Mouse (Mus musculus) MEL (cell line): ENCODE results near the gene Usp39.

Experiments used
- CHD1 ChIP-seq: IDR thresholded peaks from 2 replicates; pipeline ENCODE4 v1.6.1; 2012; ENCODE audit warnings: low read depth, mild to moderate bottlenecking, inconsistent platforms, low read length, improper control_type of control experiment
- CTCF ChIP-seq, 3 experiments: IDR thresholded peaks in 2 of 3; conservative IDR thresholded peaks in 1 of 3; 2 replicates each; pipeline ENCODE4 v1.5.1; 2011 to 2012; ENCODE audit warnings: low read length in 3 of 3, low read depth in 2 of 3, mild to moderate bottlenecking in 2 of 3, improper control_type of control experiment in 1 of 3, inconsistent platforms in 1 of 3, mixed read lengths in 1 of 3, moderate library complexity in 1 of 3; ENCODE audit not compliant: control insufficient read depth in 1 of 3, insufficient read depth in 1 of 3, poor library complexity in 1 of 3, severe bottlenecking in 1 of 3
- EP300 ChIP-seq, 2 experiments: IDR thresholded peaks; 2 replicates each; pipeline ENCODE4 v1.6.1; 2011; ENCODE audit warnings: improper control_type of control experiment in 2 of 2, low read length in 2 of 2, low read depth in 1 of 2, mild to moderate bottlenecking in 1 of 2
- MAZ ChIP-seq: IDR thresholded peaks from 2 replicates; pipeline ENCODE4 v1.6.1; 2012; ENCODE audit warnings: low read depth, mild to moderate bottlenecking, inconsistent platforms, low read length, improper control_type of control experiment
- POLR2A ChIP-seq, 2 experiments: IDR thresholded peaks; 2 replicates each; pipeline ENCODE4 v1.6.1; 2011 to 2012; ENCODE audit warnings: low read length in 2 of 2, mild to moderate bottlenecking in 2 of 2, control low read depth in 1 of 2, improper control_type of control experiment in 1 of 2, low read depth in 1 of 2, moderate library complexity in 1 of 2; ENCODE audit not compliant: control insufficient read depth in 1 of 2, insufficient read depth in 1 of 2, poor library complexity in 1 of 2
- ZKSCAN1 ChIP-seq: IDR thresholded peaks from 2 replicates; pipeline ENCODE4 v1.6.1; 2012; ENCODE audit warnings: low read depth, mild to moderate bottlenecking, inconsistent platforms, low read length, improper control_type of control experiment, moderate library complexity
- ZNF384 ChIP-seq: IDR thresholded peaks from 2 replicates; pipeline ENCODE4 v1.6.1; 2012; ENCODE audit warnings: low read depth, mild to moderate bottlenecking, inconsistent platforms, low read length, improper control_type of control experiment

DNA sequence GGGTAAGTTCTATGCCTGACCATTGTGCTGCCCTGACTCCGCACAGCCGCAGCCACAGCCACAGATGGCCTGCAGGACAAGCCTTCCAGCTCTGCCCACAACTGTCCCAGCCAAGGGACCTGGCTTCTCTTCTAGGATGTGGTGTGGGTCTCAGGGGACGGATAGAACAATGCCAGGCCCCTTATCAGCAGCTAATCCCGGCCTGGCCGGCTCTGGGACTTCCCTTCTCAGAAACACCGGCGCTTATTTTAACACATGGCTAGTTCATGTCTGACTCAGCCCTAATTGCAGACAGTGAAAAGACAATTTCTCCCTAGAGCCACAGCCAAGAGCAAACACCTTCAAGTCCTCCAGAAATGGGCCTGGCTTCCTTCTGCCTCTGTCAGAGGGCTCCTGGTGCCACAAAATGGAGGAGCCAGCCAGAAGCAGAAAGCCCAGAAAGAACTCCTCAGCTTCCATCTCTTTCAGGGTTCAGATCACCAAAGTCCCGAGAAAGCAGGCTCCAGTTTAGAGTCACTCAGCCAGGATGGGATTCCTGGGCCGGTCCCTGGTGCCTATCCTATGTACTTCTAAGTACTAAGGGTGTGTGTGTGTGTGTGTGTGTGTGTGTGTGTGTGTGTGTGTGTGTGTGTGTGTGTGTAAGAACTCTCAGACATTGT is 67.3 kb downstream of the Usp39 start:
- TF ChIP-seq POLR2A (IDR thresholded peaks at IDR 0.05; ENCODE audit: control insufficient read depth in 1 of 2, insufficient read depth in 1 of 2, low read depth in 1 of 2, low read length in 2 of 2, poor library complexity in 1 of 2): no peak
- no peak for TF ChIP-seq EP300 (IDR thresholded peaks at IDR 0.05; ENCODE audit: low read depth in 1 of 2, low read length in 2 of 2)
- TF ChIP-seq CHD1: no peak
- TF ChIP-seq CTCF (IDR thresholded peaks at IDR 0.05 in 2 of 3, conservative IDR thresholded peaks at IDR 0.05 in 1 of 3; ENCODE audit: control insufficient read depth in 1 of 3, insufficient read depth in 1 of 3, low read depth in 2 of 3, low read length in 3 of 3, poor library complexity in 1 of 3, severe bottlenecking in 1 of 3): no peak
- TF ChIP-seq MAZ: no peak
- TF ChIP-seq ZNF384: no peak
- no peak for TF ChIP-seq ZKSCAN1
